Mouse (Mus musculus) adrenal gland, postnatal 4 days (tissue): ENCODE measurements around the gene Pacrg. TPM values are rescaled to one million over a fixed set of nuclear protein-coding genes. Genes with fewer than 3 reads are reported as not detected.

Experiments
- DNase-seq, 2 experiments: peaks; one replicate each; pipeline ENCODE4 v3.0.0; 2021 to 2022; ENCODE audit warnings: low spot score in 2 of 2, mixed read lengths in 2 of 2
- total RNA-seq, 2 experiments: library from RNA; stranded (reverse); gene quantifications; 2 replicates each; pipeline ENCODE4 v1.2.3; 2021

Gene Pacrg
- total RNA-seq, 2 experiments from 2014 or later: 4.2 to 4.4 TPM

DNA sequence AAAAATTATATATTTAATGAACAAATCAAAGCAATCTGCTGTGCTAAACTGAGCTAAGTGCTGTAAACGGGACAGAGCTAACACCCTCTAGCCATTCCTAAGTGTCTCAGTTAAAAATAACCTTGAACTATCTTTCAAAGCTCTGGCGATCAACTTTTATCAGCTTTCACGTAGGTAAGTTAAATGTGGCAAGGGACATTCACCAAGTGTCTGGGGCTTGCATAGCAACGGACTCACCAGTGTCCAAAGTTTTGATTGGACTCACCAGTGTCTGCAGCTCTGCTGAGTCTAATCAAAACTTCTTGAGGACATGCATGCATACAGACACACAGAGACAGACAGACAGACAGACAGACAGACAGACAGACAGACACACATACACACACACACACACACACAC lies 425.7 kb downstream of the Pacrg start:
- no peak for DNase-seq

DNA sequence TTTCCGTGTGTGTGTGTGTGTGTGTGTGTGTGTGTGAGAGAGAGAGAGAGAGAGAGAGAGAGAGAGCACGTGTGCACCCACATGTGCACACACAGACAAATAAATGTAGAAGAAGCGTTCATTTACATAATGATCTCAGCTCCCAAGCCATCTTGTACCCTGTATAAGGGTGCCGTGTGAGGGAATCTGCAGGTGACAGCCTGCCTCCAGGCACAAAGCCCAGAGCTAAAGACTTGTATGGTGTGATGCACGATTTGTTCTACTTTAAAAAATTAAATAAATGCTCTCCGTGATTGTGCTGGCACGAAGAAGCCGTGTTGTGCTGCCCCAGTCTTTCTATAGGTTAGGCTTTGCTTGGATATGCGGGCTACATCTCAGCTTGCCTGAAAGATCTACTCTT lies 426.2 kb downstream of the Pacrg start:
- DNase-seq: no peak

DNA sequence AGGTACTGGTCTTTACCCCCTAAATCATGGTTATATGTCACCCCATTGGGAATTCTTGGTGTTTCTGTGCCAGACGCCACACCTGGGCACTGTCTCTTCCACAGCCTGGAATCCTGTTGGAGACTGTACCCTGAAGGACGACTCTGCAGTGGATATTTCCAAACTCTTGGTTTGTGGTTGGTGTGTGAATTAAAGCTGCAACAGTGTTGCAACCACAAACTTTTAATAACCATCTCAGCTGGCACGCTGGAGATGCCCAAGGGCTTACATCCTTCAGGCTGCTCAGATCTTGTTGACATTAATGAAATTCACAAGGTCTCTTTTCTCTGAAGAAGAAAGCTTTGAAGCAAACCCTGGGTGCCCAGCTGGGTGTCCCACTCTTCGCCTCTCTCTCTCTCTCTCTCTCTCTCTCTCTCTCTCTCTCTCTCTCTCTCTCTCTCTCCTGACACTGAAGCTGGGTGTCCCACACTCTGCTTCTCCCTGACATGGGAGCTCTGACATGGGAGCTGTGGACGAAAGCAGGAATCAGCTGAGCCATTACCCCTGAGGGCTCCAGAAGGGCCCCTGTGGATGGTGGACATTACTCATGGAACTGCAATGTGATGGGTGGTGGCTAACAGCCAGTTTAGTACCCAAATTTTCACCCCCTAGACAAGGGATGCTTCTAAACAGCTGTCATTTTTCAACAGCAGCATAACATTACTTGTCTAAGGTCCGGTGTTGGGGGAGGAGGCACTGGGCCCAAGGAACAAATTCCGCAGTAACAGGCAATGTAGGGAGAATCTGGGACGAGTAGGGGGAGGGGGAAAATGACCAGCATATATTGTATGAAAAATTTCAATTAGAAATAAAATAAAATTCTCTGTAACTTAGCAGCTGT lies 429.3 kb downstream of the Pacrg start:
- DNase-seq: no peak

DNA sequence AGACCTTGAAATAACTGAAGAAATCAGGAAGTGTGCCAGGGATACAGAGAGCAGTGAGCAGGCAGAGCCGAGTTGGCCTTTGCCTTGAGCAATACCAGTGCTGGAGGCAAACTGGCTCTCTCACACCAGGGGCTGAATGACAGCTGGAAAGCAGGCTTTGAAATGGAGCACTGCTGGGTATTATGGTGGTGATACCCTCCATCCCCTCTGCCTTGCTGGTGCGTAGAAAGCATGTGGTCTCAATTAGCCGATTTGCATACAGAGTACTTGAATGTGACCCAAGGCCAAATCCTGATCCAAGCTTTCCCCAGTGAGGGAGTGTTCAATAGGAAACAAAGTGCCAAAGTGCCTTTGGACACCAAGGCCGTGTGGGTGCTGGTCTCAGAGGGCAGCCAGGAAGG lies 431.4 kb downstream of the Pacrg start:
- DNase-seq: no peak

DNA sequence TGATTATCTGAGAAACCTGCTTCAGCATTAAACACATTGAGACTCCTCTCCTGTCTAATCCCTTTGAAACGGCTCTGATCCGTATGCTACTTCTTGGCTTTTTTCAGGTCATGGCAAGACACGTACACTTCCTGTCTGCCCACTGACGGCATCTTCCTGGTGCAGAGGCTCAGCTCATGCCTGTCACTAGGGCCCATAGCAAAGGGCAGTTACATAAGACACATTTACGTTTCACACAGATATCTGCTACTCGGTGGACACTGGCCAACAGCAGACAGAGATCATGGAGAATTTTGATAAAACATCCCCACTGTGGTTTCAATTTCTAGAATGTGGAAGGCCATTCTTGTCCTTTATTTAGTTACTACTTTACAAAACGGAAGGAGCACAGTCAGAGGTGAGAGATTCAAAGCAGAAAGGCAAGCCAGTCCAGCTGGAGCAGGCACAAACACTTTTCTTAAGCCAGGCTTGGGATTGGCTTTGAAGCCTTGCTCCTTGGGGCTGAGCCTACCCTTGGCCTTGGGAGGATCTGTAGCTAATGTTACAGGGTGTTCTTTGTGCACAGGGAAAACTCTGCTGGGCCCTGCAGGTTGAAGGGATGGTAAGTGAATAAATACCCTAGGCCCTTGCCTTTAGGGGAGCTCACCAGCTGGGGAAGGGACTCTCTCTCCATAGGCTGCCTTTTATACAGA lies 432.9 kb downstream of the Pacrg start:
- DNase-seq: no peak

DNA sequence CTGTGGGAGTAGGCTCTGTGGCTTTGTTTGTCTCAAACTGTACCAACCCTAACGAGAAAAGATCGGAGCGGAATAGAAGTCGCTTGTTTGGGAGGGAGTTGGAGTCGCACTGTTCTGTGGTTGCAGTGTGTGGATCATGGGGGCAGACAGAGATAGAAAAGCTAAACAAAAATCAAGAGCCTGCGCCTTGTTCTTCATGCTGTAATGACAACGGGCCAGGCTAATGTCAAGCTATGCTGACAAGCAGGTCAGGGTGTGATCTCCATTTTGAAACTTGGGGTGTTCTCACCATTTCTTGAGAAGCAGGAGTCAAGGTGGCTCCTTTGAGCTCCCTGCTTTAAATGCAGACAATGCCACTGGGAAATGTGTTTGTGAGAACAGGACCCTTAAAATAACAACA lies 433.8 kb downstream of the Pacrg start:
- DNase-seq: no peak

DNA sequence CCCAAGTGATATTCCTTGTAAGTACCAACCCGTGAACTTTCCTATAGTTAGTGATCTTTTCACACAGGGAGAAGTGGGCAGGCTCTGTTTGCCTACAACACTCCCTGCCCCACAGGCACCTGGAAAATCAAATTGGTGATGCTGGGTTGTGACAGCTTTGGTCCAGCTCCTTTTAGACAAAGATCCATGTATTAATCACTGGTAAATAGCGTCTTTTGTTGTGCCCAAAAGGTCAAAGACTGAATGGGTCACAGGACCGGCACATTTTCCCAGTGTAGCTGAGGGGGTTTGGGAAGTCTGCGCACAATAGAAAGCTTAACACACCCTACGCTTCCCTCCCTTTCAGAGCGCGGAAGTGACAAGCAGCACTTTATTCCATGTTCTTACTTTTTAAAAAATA lies 434.2 kb downstream of the Pacrg start:
- no peak for DNase-seq

DNA sequence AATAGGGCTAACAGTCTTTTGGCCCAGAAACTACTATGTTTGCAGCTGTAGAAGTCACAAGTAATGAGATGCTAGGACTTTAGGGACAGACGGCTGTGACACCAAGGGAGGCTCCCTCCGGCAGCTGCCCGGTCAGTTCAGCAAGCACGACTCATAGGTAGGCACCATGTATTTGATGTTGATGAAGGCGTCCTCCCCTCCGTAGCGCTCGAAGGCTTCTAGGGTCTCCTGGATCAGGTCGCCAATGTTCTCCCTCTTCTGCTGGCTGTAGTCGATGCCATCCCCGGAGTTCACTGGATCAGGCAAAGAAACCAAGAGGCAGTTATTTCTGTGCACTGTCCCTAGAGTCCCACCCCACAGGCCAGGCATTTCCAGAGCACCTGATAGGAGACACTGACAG lies 436.9 kb downstream of the Pacrg start:
- no peak for DNase-seq

DNA sequence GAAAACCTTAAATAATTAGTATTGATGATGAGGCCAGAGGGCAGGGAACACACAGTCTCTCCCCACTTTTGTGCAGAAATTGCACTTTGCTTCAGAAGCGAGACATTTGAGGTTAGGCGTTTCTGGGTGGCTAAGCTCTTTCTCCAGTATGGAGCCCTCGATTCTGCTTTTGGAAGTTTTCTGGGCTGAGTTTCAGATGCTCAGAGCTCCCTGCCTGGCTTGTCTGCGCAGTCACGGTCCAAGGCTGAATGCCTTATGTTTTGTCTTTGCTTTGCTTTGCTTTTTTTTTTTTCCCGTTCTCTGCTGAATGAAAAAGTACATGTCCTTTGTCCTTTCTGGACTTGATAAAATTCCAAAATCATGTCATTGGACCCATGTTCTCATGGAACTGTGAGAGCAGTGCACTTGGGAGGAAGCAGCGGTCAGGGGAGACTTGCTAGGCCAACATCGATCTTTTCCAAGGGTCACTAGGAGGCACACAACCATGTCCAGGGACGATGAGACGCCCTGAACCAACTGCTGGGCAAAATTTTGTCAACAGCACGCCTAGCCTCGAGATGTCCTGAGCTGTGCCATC lies 438.0 kb downstream of the Pacrg start:
- DNase-seq: no peak

DNA sequence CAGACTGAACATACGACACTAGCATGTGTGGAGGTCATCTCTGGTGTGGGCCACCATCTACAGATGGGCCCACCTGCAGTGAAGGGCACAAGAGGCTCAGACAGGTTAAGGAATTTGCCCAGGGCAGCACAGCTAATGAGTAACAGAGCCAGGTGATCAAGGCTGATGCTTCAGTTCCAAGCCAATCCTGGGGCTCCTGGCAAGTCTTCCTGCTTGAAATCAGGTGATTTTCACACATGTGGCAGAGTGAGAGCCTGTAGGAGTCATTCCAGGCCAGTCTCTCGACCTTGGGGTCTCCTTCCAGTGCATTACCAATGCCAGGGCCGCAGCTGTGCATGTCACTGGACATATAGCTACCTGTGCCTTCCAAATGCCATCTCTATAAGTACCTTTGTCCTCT lies 438.6 kb downstream of the Pacrg start:
- DNase-seq: no peak

DNA sequence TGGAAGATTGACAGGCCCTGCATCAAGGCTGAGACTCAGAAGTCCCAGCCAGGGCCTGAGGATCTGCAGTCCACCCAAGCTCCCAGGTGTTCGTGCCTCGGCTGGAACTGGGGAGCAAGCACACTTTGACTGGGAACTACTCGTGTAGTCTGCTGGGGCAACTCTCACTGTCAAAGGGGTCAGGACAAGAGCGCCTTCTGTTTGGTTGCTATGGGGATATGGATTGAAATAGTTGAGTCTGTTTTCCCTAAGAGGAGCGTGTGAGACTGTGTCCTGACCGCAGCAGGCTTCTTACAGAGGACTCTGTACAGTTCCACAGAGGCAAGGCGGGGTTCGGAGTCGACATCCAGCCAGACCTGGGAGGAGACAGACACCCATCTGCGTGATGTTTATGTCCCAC lies 440.4 kb downstream of the Pacrg start:
- no peak for DNase-seq

DNA sequence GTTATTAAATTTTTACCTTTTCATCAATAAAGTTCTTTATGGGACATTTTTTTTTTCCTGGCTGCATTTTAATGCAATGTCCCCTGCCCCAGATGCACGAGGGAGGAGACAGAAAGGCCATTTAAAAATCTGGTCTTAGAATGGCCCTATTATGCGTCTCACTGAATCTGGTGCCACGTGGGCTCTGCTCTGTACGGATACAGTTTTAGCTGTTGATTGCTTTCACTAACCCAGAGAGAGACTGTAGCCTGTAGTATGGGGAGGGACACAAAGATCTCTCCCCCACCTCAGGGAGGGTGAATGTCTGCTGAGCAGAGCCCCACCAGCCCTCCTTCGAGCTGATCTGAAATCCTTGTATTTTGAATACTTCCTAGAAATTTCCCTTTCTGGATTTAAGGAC lies 441.2 kb downstream of the Pacrg start:
- no peak for DNase-seq

DNA sequence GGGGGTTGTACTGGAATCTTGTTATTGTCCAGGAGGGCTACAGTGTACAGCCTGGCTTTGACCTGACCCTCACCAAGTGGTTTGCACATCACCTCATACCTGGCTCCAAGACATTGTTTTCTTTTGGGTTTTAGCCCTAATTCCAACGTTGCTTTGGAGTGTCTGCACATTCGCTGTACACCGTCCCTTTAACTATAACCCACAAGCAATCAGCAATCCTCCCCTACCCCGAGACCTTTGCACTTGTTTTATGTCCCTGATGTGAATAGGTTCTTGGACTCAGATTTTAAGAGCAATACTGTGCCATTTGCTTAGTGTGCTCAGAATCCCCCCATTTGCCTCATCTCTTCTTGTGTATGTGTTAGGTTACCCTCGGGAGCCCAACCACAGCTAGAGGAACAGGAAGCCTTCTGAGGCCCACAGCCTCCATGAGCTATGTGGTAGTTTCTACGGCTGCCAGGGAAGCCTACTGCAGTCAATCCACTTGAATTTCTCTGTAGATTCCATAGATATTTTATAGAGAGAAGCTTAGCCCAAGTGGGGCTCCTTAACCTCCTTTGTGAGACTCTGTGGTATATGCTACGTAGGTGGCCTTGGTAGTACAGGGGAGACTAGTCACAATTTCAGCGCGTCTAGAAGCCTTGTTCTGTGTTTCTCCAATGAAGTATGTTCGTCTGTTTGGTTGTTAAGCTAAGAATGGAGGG lies 442.0 kb downstream of the Pacrg start:
- no peak for DNase-seq

DNA sequence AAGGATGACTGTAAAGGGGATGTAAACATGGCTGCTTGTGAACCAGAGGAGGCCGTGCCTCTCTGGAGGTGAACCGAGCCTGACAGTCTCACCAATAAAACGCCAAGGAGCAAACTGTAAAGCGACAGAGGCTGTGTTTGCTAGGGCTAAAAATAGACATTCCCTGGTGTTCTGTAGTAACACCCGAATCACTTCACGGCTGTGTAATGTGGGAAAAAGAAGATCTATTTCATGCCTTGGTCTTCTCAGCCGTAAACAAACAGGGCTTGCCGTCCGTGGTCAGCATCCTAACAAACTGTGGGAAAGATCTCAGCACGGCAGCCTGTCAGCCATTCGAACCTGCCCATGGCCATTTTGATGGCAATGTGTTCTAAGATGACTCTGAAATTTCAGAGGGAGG lies 442.8 kb downstream of the Pacrg start:
- DNase-seq: no peak

DNA sequence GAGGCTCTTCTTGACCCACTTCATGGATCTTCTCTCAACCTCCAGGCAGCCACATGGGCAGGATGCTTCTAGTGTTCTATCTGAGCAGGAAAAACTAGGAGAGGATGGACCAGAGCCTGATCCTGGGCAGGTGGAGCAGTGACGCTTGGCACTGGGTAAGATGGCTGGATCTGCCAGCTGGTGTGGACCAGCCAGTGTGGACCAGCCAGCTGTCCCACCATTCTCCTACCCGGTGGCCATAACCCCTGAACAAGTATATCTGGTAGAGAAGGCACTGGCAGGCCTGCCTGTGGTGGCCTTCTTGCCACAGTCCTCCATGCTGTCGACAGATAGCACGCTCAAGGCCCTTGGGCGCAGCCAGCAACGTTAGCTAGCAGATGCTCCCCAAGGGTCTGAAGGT lies 443.2 kb downstream of the Pacrg start:
- DNase-seq: no peak

DNA sequence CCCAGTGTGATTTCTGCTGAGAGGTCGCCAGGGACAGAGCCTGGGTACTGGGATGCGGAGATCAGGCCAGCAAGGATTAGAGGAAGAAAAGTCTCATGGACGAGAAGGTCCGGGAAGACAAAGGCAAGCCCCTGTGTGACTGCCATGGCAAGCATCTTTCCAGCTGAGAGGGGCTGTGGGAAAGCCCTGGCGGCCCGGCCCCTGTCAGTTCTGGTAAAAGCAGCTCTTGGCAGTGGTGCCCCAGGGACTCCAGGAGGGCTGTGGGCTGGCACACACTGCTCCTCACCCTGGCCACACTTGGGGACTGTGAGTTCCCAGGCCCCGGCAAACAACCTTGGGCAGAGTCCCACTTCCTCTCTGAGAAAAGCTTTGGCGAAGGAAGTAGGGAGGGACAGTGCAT lies 445.3 kb downstream of the Pacrg start:
- DNase-seq: no peak

DNA sequence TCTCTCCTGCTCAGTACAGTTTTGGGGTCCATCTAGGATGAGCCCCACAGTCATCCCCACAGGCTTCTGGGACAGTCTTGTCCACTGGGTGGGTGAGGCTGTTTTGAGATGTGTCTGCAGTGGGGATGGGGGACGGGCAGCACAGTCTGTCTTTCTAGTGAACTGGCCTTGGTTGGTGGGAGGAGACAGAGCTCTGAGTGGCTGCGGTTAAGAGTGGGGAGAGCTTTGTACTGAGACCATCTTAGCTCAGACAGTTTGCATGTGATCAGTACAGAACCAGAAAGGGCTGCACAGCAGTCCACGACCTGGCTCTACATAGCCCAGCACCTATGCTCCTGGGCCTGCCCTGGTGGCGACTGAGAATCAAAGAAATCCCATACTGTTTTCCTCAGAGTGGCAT lies 446.3 kb downstream of the Pacrg start:
- DNase-seq: no peak

DNA sequence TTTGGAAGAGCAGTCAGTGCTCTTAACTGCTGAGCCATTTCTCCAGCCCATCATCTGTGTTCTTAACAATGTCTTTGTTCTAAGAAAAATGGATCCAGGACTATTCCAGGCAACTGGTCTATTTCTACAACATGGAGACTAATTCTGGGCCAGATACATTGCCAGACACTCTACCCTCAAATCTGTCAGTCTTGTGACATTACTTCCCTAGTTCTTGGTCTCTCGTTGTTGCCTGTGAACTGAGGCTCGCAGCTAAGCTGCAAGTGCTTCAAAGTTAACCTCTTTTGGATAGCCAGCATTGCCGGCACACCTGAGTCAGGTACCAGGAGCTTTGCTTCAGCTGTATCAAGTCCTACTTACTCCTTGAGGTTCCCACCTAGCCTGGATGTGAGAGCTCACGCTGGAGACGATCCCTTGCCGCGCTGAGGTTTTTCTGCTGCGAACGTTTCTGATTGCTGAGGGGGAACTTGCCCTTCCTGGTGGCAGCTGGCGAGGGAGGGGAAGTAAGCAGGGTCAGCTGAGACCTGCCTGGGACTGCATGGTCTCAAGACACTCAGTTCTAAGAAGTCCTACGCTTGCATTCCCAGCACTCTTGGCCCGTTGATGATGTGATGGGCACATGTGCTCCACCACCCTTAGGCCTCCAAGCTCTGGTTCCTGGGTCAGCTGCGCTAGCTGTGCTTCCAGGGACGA lies 447.6 kb downstream of the Pacrg start:
- DNase-seq: no peak

DNA sequence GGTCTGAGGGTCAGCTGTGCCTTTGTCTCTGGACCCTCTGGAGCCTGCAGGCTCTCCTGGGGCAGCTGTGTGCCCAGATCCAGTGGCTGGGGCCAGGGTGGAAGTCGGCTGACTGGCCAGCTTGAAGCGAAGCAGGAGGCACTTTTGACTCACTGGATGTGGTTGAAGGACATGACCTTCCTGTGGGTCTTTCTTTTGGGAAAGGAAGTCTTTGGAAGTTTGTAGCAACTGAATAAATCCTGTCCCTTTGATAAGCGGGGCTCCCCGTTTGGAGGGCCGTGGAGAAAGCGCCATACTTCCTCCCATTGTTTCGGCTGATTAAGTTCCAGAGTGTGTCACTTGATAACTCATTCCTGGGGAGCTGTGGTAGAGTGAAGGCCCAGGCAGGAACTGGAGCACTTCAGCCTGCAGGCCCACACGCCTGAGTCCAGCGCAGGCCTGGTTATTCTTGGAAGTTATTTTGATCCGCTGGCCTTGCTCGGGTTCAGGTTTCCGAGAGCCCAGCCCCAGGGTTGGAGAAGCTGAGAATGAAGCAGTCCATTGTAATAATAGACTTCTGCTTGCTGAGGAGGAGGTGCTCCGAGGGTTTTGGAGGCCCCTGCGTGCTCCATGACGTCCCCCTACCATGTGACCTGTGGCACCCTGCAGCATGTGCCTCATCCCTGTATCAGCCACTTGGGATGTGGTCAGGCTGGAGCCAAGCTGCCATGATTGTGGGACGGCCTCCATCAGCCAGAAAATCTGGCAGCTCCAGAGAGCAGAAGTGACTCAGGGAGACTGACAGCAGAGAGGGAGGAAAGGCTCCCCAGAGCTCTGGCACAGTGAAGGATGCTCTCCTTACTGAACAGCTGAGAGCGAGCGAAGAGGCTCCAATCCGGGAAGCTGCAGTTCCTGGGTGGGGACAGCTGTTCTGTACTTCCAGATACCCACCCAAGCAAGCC lies 449.6 kb downstream of the Pacrg start:
- DNase-seq: peak in 1 of 2 experiments; percentile 21

DNA sequence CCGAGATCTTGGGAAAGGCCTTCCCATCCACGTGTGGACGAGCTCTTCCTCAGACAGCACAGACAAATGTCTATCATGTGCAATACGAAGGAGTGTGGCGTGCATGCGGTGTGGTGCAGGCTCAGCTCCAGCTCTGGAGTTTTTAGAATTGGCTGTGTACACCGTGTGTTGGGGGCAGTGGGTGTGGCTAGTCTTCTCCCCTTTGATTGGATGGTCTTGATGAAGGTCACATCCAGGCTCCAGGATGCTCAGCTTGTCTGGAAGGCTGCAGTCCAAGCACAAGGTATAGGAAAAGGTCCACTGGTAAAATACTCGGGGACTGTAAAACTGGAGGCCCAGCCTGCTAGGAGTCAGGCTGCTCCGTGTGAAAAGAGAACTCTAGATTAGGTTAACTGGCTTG lies 450.4 kb downstream of the Pacrg start:
- DNase-seq: no peak
